Mouse (Mus musculus): ENCODE measurements around the gene Pdcd1.

DNA sequence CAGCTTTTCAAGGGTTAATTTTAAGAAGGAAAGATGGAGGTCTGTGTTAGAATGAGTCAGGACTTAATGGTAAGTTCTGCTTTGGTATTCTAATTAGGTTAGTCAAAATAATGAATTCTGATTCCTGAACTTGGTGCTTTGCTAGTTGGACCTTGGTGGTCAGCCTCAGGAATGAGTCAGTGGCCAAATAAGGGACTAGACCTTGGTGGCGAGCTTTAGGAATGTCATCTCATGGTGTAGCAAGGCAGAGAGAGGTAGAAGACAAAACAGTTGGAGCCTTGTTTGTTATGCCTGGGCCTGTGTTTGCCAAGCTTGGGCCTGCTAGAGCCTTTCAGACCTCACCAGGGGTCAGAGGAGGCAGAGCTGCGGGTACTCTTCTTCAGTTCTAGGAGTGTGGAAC is 23.6 kb downstream of the Pdcd1 start:
- TF ChIP-seq ZC3H11A (IDR thresholded peaks at IDR 0.05; ENCODE audit: borderline replicate concordance, low read depth, low read length), result no peak
- no peak for TF ChIP-seq ZNF384 (IDR thresholded peaks at IDR 0.05; ENCODE audit: low read depth, low read length)
